Mouse (Mus musculus): ENCODE results near the gene Kctd17.

- TF ChIP-seq CTCF (IDR thresholded peaks at IDR 0.05; ENCODE audit: borderline replicate concordance, control insufficient read depth, extremely low read depth, insufficient read depth, low read length, poor library complexity) (no peak), POLR2A (IDR thresholded peaks at IDR 0.05; ENCODE audit: control insufficient read depth, extremely low read depth, insufficient read depth, low read length, poor library complexity) (no peak)
Observed at GRCm38 (mm10) chr15:78449694-78450418, 21.5 kb downstream of the Kctd17 start.

Data from thymus, adult 2 months (tissue).